Mouse (Mus musculus) forebrain, embryonic 14.5 days (tissue): ENCODE data around the gene Ap1m1. TPM values are rescaled to one million over a fixed set of nuclear protein-coding genes. Genes with fewer than 3 reads are reported as not detected.

ENCODE experiments used
- ATAC-seq: fragments of 200-750 bp; cut with Nextera tagmentation; 2 replicates; pipeline ENCODE4 v1.8.0; 2017; ENCODE audit warnings: mild to moderate bottlenecking, moderate library complexity
- DNase-seq: peaks from one replicate; pipeline ENCODE4 v3.0.0-alpha.2; 2015; ENCODE audit warnings: low spot score
- H3K27ac ChIP-seq: fragments of 300-500 bp; sonication (generic); 2 replicates; pipeline ENCODE4 v1.5.1; 2014; ENCODE audit warnings: low read depth, mild to moderate bottlenecking, control low read depth, low read length, moderate library complexity
- H3K27me3 ChIP-seq: fragments of 300-500 bp; sonication (generic); replicated peaks from 2 replicates; pipeline ENCODE4 v1.6.1; 2014; ENCODE audit warnings: low read length, control low read depth, mixed read lengths; ENCODE audit not compliant: control insufficient read depth, insufficient read depth
- H3K36me3 ChIP-seq: fragments of 300-500 bp; sonication (generic); 2 replicates; pipeline ENCODE4 v1.6.1; 2014; ENCODE audit warnings: low read length, control low read depth; ENCODE audit not compliant: control insufficient read depth, insufficient read depth
- H3K4me1 ChIP-seq: fragments of 300-500 bp; sonication (generic); 2 replicates; pipeline ENCODE4 v1.6.1; 2014; ENCODE audit warnings: antibody characterized with exemption, low read length, control low read depth; ENCODE audit not compliant: control insufficient read depth, insufficient read depth
- H3K4me2 ChIP-seq: fragments of 300-500 bp; sonication (generic); 2 replicates; pipeline ENCODE4 v1.6.1; 2014; ENCODE audit warnings: mild to moderate bottlenecking, control low read depth, low read length
- H3K4me3 ChIP-seq: fragments of 300-500 bp; sonication (generic); 2 replicates; pipeline ENCODE4 v1.5.1; 2014; ENCODE audit warnings: low read depth, low read length, control low read depth
- H3K9ac ChIP-seq: fragments of 300-500 bp; sonication (generic); 2 replicates; pipeline ENCODE4 v1.6.1; 2014; ENCODE audit warnings: mild to moderate bottlenecking, low read length, control low read depth, moderate library complexity
- H3K9me3 ChIP-seq: fragments of 300-500 bp; sonication (generic); replicated peaks from 2 replicates; pipeline ENCODE4 v1.6.1; 2016; ENCODE audit warnings: low read length, control low read depth, mixed read lengths; ENCODE audit not compliant: control insufficient read depth
- WGBS: fragments of 180-500 bp; shearing (Covaris S2); extraction: QIAGEN DNeasy Blood & Tissue Kit; methylation state at CpG from one replicate; pipeline ENCODE4 v1.1.7; 2014; 5-methylcytosine and 5-hydroxymethylcytosine counted together
- polyA plus RNA-seq: library from polyadenylated mRNA; unstranded; fragments of >200 nt; fragmentation: Nextera tagmentation; extraction: Ambion mirVana; gene quantifications from 2 replicates; pipeline ENCODE4 v1.2.1, GENCODE M21; 2014

The Ap1m1 gene
- polyA plus RNA-seq, 1 experiment from 2014 or later: 214 TPM

GRCm38 (mm10) chr8:72303633-72304032 is 63.8 kb downstream of the Ap1m1 start:
- no peak for DNase-seq
- no peak overlapping the region for H3K9ac ChIP-seq

GRCm38 (mm10) chr8:72305210-72305905 is 65.5 kb downstream of the Ap1m1 start, which contains the start of gene Gm10282:
TSS of gene Gm10282 (minus strand) at chr8:72305260.
- no peaks in the 10 kb centered on the region for H3K27me3 ChIP-seq
- H3K9ac ChIP-seq: no peak within 1 kb of the TSS
- ATAC-seq (no peak), DNase-seq (no peak)
- H3K4me1 ChIP-seq: no peaks in the 10 kb centered on the region
- no peak within 1 kb of the TSS for H3K27ac ChIP-seq
- WGBS: 74% methylated on average over 11 of the region's 16 CpGs
- H3K4me2 ChIP-seq: no peak within 1 kb of the TSS
- H3K4me3 ChIP-seq: no peak within 1 kb of the TSS
- no peaks in the 10 kb centered on the region for H3K9me3 ChIP-seq
- no peaks in the 10 kb centered on the region for H3K36me3 ChIP-seq

More at GRCm38 (mm10) chr8:72303633-72304032, 63.8 kb downstream of the Ap1m1 start:
- Histone ChIP-seq H3K36me3 (no peaks in the 10 kb centered on the region), H3K4me2 (no peak overlapping the region), H3K27me3 (no peaks in the 10 kb centered on the region), H3K4me1 (no peaks in the 10 kb centered on the region), H3K4me3 (no peak overlapping the region), H3K9me3 (no peaks in the 10 kb centered on the region), H3K27ac (no peak overlapping the region)
- no peak for ATAC-seq
- WGBS: 68% methylated on average over 8 of the region's 8 CpGs

- Histone ChIP-seq H3K9me3 (no peaks in the 10 kb centered on the region), H3K36me3 (no peaks in the 10 kb centered on the region), H3K9ac (no peak overlapping the region), H3K4me1 (no peaks in the 10 kb centered on the region), H3K4me2 (no peak overlapping the region), H3K27ac (no peak overlapping the region), H3K4me3 (no peak overlapping the region), H3K27me3 (no peaks in the 10 kb centered on the region)
- DNase-seq: no peak
- 91% methylated on average over 5 of the region's 5 CpGs for WGBS
- no peak for ATAC-seq
Measured at GRCm38 (mm10) chr8:72306913-72307312, 67.1 kb downstream of the Ap1m1 start.

Other genes with a start within 250 kb of the Ap1m1 start
- 0.12 and 0.23 TPM in 2 replicates for gene Cyp4f18, start 230.4 kb upstream of the Ap1m1 start, polyA plus RNA-seq
- gene Olfr372, start 198.8 kb upstream of the Ap1m1 start, polyA plus RNA-seq: not detected in 2 replicates
- gene Olfr373, start 156.8 kb upstream of the Ap1m1 start, polyA plus RNA-seq: not detected in 2 replicates
- gene Olfr374, start 133.0 kb upstream of the Ap1m1 start, polyA plus RNA-seq: 0.04 TPM in 1 of 2 replicates, not detected in the other
- 247 and 252 TPM in 2 replicates for gene Tpm4, start 105.0 kb upstream of the Ap1m1 start, polyA plus RNA-seq
- gene Rab8a, start 78.8 kb upstream of the Ap1m1 start, polyA plus RNA-seq: 85.6 and 86.7 TPM in 2 replicates
- not detected in 2 replicates for gene Hsh2d, start 50.4 kb upstream of the Ap1m1 start, polyA plus RNA-seq
- not detected in 2 replicates for gene Cib3, start 27.2 kb upstream of the Ap1m1 start, polyA plus RNA-seq
- gene Gm11034, start 26.4 kb upstream of the Ap1m1 start, polyA plus RNA-seq: not detected in 2 replicates
- gene Fam32a, start 20.3 kb upstream of the Ap1m1 start, polyA plus RNA-seq: 87.4 and 92.9 TPM in 2 replicates
- 24.8 and 31.0 TPM in 2 replicates for gene Gm10282, start 65.2 kb downstream of the Ap1m1 start, polyA plus RNA-seq
- gene Klf2, start 79.0 kb downstream of the Ap1m1 start, polyA plus RNA-seq: 3.7 and 4.2 TPM in 2 replicates
- gene Eps15l1, start 181.4 kb downstream of the Ap1m1 start, polyA plus RNA-seq: 57.8 and 65.5 TPM in 2 replicates
- 1.0 and 1.1 TPM in 2 replicates for gene Calr3, start 203.9 kb downstream of the Ap1m1 start, polyA plus RNA-seq
- gene 1700030K09Rik, start 203.9 kb downstream of the Ap1m1 start, polyA plus RNA-seq: 14.8 and 17.1 TPM in 2 replicates
- 33.2 and 42.6 TPM in 2 replicates for gene Cherp, start 235.2 kb downstream of the Ap1m1 start, polyA plus RNA-seq